Mouse (Mus musculus): ENCODE measurements around the gene Prdm16. TPM values are rescaled to one million over a fixed set of nuclear protein-coding genes. Genes with fewer than 3 reads are reported as not detected.
A peak's percentile ranks its signal among the peaks of the same experiment; 100 is the strongest.

Gene Prdm16
- polyA plus RNA-seq, 1 experiment from 2014 or later = 21.8 TPM

GRCm38 (mm10) chr4:154449343-154449742 is 187.3 kb downstream of the Prdm16 start:
- Histone ChIP-seq H3K4me2 (no peak overlapping the region), H3K9ac (no peak overlapping the region), H3K4me3 (no peak overlapping the region), H3K36me3 (no peaks in the 10 kb centered on the region), H3K27ac (ENCODE audit: poor library complexity, severe bottlenecking) (peak overlapping the region; percentile 29; the same call in 1 of the 2 replicates), H3K4me1 (replicated peaks) (peaks cover 72% of the 10 kb centered on the region), H3K9me3 (replicated peaks) (no peaks in the 10 kb centered on the region), H3K27me3 (replicated peaks) (peaks cover 41% of the 10 kb centered on the region)
- ATAC-seq (ENCODE audit: insufficient number of reproducible peaks, low FRiP score) = no peak
- 14% methylated on average over 3 of the region's 3 CpGs for WGBS

- no peak overlapping the region for H3K27ac ChIP-seq (ENCODE audit: poor library complexity, severe bottlenecking)
- peaks cover 83% of the 10 kb centered on the region for H3K4me1 ChIP-seq (replicated peaks)
Observed at GRCm38 (mm10) chr4:154445721-154446120, 191.0 kb downstream of the Prdm16 start.

DNA sequence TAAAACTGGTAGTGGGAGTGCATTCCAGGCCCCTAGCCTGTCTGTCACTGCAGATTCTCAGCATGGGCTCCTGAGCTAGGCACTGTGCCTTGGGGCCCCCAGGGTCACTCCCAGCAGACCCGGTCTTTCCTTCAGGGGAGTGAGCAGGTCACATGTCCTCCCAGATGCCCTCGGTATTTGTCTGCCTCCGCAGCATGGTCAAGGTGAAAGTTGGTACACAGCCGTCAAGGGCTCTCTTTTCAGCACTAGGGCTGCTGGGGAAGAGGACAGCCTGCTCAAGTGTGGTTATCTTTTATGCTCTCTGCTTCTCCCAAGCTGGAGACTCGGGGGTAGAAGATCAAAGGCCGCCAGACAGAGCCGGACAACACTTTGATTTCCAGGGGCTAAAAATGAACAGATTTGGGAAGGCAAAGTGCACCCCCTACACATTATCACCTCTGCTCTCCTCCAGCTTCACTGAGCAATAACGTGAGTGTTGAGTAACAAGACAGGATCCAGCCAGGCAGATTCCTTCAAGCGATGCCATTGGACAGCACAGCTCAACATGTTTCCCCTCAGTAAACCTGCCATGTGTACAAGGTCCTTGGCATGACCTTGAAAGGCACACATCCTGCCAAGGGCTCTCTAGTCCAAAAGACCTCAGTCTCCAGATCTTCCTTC is 193.9 kb downstream of the Prdm16 start:
- peak; percentile 58; the same call in 1 of the 2 replicates for ATAC-seq (ENCODE audit: insufficient number of reproducible peaks, low FRiP score)
- peak overlapping the region; percentile 84 for H3K27ac ChIP-seq (ENCODE audit: poor library complexity, severe bottlenecking)
- H3K9me3 ChIP-seq (replicated peaks) = no peaks in the 10 kb centered on the region
- H3K4me3 ChIP-seq = no peak overlapping the region
- H3K4me2 ChIP-seq = no peak overlapping the region
- H3K36me3 ChIP-seq = no peaks in the 10 kb centered on the region
- H3K4me1 ChIP-seq (replicated peaks) = peaks cover 84% of the 10 kb centered on the region
- peaks cover 49% of the 10 kb centered on the region for H3K27me3 ChIP-seq (replicated peaks)
- WGBS = 17% methylated on average over 9 of the region's 9 CpGs
- 0 out of 2 replicates have a peak overlapping the region, but pooled peaks have one; percentile 4 for H3K9ac ChIP-seq

More at GRCm38 (mm10) chr4:154445721-154446120, 191.0 kb downstream of the Prdm16 start:
- no peaks in the 10 kb centered on the region for H3K9me3 ChIP-seq (replicated peaks)
- no peak overlapping the region for H3K9ac ChIP-seq
- H3K27me3 ChIP-seq (replicated peaks) = peaks cover 48% of the 10 kb centered on the region
- ATAC-seq (ENCODE audit: insufficient number of reproducible peaks, low FRiP score) = no peak
- 50% methylated on average over 9 of the region's 9 CpGs for WGBS
- no peaks in the 10 kb centered on the region for H3K36me3 ChIP-seq
- no peak overlapping the region for H3K4me3 ChIP-seq
- H3K4me2 ChIP-seq = no peak overlapping the region

DNA sequence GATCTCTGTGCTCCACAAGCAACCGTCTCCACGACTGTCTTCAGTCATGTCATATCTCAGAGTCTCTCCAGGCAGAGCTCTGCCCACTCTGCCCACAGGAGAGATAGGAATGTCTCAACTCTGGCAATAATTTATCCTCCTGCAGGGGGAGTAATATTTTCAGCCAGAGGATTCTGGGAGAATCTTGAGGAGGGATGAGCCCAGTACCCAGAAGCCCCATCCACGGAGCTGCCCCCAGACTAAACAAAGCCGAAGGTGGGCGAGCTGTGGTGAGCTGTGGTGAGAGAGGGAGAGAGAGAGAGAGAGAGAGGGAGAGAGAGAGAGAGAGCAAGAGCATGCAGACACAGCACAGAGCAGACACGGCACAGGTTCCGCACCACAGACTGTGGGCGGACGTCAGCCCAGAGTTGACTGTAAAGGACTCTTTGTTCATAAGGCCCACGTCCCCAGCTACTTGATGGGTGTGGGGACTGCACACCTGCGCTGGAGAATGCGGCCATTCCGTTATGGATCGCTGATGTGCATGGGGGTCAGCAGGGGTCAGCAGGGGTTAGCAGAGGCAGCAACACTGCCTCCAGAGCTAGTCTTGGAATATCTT is 197.1 kb downstream of the Prdm16 start:
- ATAC-seq (ENCODE audit: insufficient number of reproducible peaks, low FRiP score) = no peak
- 76% methylated on average over 14 of the region's 14 CpGs for WGBS
- no peak overlapping the region for H3K27ac ChIP-seq (ENCODE audit: poor library complexity, severe bottlenecking)
- peaks cover 58% of the 10 kb centered on the region for H3K4me1 ChIP-seq (replicated peaks)
- H3K9ac ChIP-seq = no peak overlapping the region
- no peak overlapping the region for H3K4me2 ChIP-seq
- H3K9me3 ChIP-seq (replicated peaks) = no peaks in the 10 kb centered on the region
- H3K27me3 ChIP-seq (replicated peaks) = peaks cover 22% of the 10 kb centered on the region
- no peak overlapping the region for H3K4me3 ChIP-seq
- no peaks in the 10 kb centered on the region for H3K36me3 ChIP-seq

DNA sequence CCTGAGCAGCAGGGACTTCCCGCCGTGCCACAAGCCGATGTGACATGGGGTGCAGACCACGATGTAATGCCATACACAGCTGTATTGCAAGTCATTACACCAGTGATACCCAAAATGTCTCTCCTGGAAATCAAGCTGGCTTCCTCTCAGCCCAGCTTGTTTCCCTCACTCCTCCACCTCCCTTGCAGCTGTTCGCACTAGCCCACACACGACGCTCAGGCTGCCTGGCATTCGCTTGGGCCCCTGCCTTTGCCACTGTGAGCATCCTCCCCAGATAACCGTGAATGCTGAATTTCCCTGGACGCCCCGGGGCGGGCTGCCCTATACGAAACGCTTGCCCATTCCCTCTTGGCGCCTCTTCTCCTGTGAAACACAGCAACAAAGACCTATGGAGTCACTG is 198.1 kb downstream of the Prdm16 start:
- Histone ChIP-seq H3K4me2 (no peak overlapping the region), H3K9me3 (replicated peaks) (no peaks in the 10 kb centered on the region), H3K4me1 (replicated peaks) (peaks cover 49% of the 10 kb centered on the region), H3K36me3 (no peaks in the 10 kb centered on the region), H3K4me3 (no peak overlapping the region), H3K9ac (no peak overlapping the region), H3K27ac (ENCODE audit: poor library complexity, severe bottlenecking) (no peak overlapping the region), H3K27me3 (replicated peaks) (peaks cover 16% of the 10 kb centered on the region)
- ATAC-seq (ENCODE audit: insufficient number of reproducible peaks, low FRiP score) = no peak
- 79% methylated on average over 15 of the region's 15 CpGs for WGBS

GRCm38 (mm10) chr4:154429770-154430169 is 206.9 kb downstream of the Prdm16 start:
- H3K4me3 ChIP-seq = no peak overlapping the region
- WGBS = 64% methylated on average over 2 of the region's 2 CpGs
- H3K4me1 ChIP-seq (replicated peaks) = peaks cover 27% of the 10 kb centered on the region
- no peak for ATAC-seq (ENCODE audit: insufficient number of reproducible peaks, low FRiP score)
- no peaks in the 10 kb centered on the region for H3K36me3 ChIP-seq
- H3K9me3 ChIP-seq (replicated peaks) = no peaks in the 10 kb centered on the region
- peaks cover 24% of the 10 kb centered on the region for H3K27me3 ChIP-seq (replicated peaks)
- no peak overlapping the region for H3K4me2 ChIP-seq
- H3K9ac ChIP-seq = no peak overlapping the region
- H3K27ac ChIP-seq (ENCODE audit: poor library complexity, severe bottlenecking) = no peak overlapping the region

DNA sequence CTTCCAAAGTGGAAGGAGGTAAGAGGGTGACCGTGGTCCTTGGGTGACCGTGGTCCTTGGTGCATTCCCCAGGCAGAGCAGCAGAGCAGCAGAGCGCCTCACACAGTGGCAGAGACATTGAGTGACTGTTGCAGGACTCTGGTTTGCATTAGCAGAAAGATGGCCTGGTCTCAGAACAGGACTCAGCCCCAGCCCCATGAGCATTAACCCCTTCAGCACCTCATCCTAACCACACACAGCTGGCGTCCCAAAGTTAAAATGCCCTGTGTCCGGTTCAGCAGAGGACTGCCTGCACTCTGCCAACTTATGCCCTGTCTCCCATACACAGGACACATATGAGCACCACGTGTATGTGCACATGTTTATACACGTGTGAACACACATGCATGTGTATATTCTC is 209.8 kb downstream of the Prdm16 start:
- H3K9me3 ChIP-seq (replicated peaks) = no peaks in the 10 kb centered on the region
- no peak overlapping the region for H3K4me3 ChIP-seq
- H3K36me3 ChIP-seq = no peaks in the 10 kb centered on the region
- H3K4me2 ChIP-seq = no peak overlapping the region
- H3K4me1 ChIP-seq (replicated peaks) = peaks cover 53% of the 10 kb centered on the region
- H3K27ac ChIP-seq (ENCODE audit: poor library complexity, severe bottlenecking) = no peak overlapping the region
- peaks cover 33% of the 10 kb centered on the region for H3K27me3 ChIP-seq (replicated peaks)
- H3K9ac ChIP-seq = no peak overlapping the region
- WGBS = 63% methylated on average over 7 of the region's 7 CpGs
- no peak for ATAC-seq (ENCODE audit: insufficient number of reproducible peaks, low FRiP score)

DNA sequence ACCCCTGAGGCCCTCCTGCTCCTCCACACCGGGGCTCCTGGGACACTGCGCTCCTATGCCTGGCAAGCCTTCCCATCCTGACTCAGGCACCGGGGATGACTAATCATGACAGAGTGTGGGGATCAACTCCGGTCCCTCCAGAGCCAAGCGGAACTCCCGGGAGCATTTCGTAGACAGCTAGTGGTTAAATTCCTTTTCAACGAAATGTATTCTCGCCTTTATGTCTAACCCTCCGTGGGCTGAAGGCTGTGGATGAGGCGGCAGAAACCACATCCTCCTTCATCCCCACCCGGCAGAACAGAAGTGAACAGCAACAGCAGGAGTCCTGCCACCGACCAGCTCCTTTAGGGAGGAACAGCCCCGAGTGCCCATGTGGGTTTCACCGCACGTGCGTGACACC is 211.4 kb downstream of the Prdm16 start:
- no peak overlapping the region for H3K4me2 ChIP-seq
- no peaks in the 10 kb centered on the region for H3K9me3 ChIP-seq (replicated peaks)
- no peak overlapping the region for H3K9ac ChIP-seq
- H3K4me3 ChIP-seq = no peak overlapping the region
- 55% methylated on average over 17 of the region's 17 CpGs for WGBS
- H3K27ac ChIP-seq (ENCODE audit: poor library complexity, severe bottlenecking) = 0 out of 2 replicates have a peak overlapping the region, but pooled peaks have one; percentile 22
- no peaks in the 10 kb centered on the region for H3K36me3 ChIP-seq
- peaks cover 39% of the 10 kb centered on the region for H3K27me3 ChIP-seq (replicated peaks)
- ATAC-seq (ENCODE audit: insufficient number of reproducible peaks, low FRiP score) = no peak
- H3K4me1 ChIP-seq (replicated peaks) = peaks cover 53% of the 10 kb centered on the region

GRCm38 (mm10) chr4:154424681-154425080 is 212.0 kb downstream of the Prdm16 start:
- H3K4me3 ChIP-seq = no peak overlapping the region
- WGBS = 28% methylated on average over 11 of the region's 11 CpGs
- 0 out of 2 replicates have a peak overlapping the region, but pooled peaks have one; percentile 22 for H3K27ac ChIP-seq (ENCODE audit: poor library complexity, severe bottlenecking)
- peaks cover 53% of the 10 kb centered on the region for H3K4me1 ChIP-seq (replicated peaks)
- no peak overlapping the region for H3K4me2 ChIP-seq
- H3K27me3 ChIP-seq (replicated peaks) = peaks cover 39% of the 10 kb centered on the region
- no peaks in the 10 kb centered on the region for H3K9me3 ChIP-seq (replicated peaks)
- ATAC-seq (ENCODE audit: insufficient number of reproducible peaks, low FRiP score) = no peak
- H3K9ac ChIP-seq = no peak overlapping the region
- no peaks in the 10 kb centered on the region for H3K36me3 ChIP-seq

DNA sequence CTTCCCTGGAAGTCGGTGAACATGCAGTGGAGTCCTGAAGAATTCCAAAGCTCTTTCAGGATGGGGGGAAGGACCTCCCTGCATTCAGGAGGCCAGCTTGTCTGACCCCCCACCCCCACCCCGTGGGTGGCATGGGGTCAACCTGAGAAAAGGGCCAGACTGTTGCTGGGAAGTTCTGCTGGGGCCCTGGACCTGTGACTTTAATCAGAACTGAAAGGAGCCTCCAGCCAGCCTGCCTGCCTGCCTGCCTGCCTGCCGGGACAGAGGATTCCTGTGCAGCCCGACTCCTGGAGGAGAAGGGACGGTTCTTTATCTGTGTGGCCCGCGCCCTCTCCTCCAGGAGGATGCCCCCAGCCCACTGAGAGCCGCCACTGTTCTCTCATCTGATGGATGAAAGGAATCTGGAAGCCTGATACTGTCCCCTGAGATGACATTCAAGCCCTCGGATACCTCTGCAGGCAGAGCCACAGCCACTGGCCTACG is 214.2 kb downstream of the Prdm16 start:
- peaks cover 55% of the 10 kb centered on the region for H3K4me1 ChIP-seq (replicated peaks)
- H3K27me3 ChIP-seq (replicated peaks) = peaks cover 42% of the 10 kb centered on the region
- peak overlapping the region; percentile 44 for H3K4me2 ChIP-seq
- no peak for ATAC-seq (ENCODE audit: insufficient number of reproducible peaks, low FRiP score)
- 0 out of 2 replicates have a peak overlapping the region, but pooled peaks have one; percentile 12 for H3K9ac ChIP-seq
- H3K4me3 ChIP-seq = no peak overlapping the region
- H3K9me3 ChIP-seq (replicated peaks) = peaks cover 5% of the 10 kb centered on the region; the same call in 1 of the 2 replicates
- no peaks in the 10 kb centered on the region for H3K36me3 ChIP-seq
- peak overlapping the region; percentile 19; the same call in 1 of the 2 replicates for H3K27ac ChIP-seq (ENCODE audit: poor library complexity, severe bottlenecking)
- 4% methylated on average over 10 of the region's 10 CpGs for WGBS

DNA sequence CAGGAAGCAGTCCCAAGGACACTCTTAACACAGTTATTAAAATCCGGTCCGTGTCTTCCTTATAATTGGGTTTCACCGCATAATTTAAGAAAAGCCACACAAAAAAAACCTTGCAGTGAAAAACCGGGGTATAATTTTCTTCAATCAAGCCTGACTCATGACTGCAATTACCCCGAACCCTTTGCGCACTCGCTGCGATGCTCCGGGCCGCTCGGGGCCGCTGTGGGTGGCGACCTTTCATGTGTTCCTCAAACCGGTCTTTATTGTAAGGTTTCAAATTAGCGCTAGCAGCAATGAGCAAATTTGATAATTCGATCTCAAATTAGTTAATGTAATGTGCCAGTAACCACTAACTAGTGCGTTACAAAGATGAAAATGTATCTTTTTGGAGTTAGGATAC is 215.9 kb downstream of the Prdm16 start:
- Histone ChIP-seq H3K36me3 (no peaks in the 10 kb centered on the region), H3K4me1 (replicated peaks) (peaks cover 40% of the 10 kb centered on the region), H3K27me3 (replicated peaks) (peaks cover 32% of the 10 kb centered on the region), H3K9ac (no peak overlapping the region), H3K4me2 (no peak overlapping the region), H3K9me3 (replicated peaks) (peaks cover 5% of the 10 kb centered on the region; the same call in 1 of the 2 replicates), H3K27ac (ENCODE audit: poor library complexity, severe bottlenecking) (no peak overlapping the region), H3K4me3 (no peak overlapping the region)
- WGBS = 85% methylated on average over 17 of the region's 17 CpGs
- ATAC-seq (ENCODE audit: insufficient number of reproducible peaks, low FRiP score) = no peak

Measured in heart, embryonic 12.5 days (tissue).